Mouse (Mus musculus): ENCODE measurements around the gene Cnksr2. TPM values are rescaled to one million over a fixed set of nuclear protein-coding genes. Genes with fewer than 3 reads are reported as not detected.

Cnksr2 gene
- polyA plus RNA-seq (2015; fragmentation: Nextera tagmentation; extraction: Ambion mirVana), result 0.17 and 0.26 TPM in 2 replicates

DNA sequence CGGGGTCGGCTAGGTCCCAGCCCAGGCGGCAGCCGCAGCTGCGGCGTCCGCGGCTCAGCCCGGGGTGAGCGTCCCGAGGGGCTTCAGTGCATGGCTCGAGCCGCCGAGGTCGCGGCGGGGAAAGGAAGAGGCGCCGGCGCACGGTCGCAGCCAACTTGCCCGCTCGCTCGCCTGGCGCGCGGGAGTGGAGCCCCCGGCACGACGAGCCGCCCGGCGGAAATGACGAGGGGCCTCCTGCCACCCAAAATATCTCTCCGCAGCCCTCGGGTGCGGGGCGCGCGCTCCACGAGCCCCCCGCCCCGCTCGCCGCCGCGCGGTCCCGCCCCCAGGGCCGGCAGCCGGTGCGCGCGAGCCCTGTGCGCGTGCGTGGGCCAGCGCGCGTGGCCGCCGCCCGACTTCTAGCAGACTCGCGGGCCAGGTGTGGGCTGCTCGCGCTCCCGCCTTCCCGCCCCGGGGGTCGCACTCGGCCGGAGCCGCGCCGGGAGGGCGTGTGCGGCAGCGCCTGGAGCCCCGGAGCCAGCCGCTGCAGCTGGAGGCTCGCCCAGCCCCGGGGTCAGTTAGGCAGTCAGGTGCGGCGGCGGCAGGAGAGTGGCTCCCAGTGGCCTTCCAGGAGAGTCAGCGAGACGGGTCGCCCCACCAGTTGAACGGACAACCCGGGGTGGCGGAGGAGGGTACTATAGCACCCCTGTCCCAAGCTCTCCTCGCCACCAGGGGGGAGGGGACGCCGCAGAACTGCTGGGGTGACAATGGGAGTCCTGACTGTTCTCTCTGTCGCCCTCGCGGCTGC is at the start of gene Cnksr2:
Gene Cnksr2 (minus strand): TSS at position 238 of the 787 bp plus-strand sequence.

DNA sequence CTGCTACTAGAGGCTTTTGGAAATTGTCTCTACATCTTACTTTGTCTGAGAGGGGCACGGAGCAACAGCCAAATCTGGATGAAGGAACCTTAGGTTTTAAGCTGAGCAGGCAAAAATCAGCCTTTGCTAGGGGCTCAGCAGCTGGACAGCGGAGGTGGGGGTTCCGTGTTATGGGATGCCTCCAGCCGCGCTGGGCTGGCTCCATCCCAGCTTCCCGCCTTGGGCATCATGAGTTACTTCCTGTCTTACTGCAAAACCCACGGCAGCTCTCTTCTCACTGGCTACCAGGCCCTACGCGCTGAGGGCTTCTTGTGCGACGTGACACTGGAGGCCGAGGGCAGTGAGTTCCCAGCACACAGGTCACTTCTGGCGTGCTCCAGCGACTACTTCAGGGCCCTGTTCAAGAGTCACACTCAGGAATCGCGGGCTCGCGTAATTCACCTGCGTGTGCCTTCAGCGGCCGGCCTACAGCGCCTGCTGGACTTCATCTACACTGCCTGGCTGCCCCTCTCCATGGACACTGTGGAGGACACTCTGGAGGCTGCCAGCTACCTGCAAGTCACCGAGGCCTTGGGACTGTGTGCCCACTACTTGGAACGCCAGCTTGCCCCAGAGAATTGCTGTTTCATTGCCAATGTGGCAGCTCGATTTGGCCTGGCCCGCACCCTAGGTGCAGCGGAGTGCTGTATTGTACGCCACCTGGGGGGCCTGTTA is 224.7 kb downstream of the Cnksr2 start, which contains the start of gene Klhl34:
Gene Klhl34 (plus strand): TSS at position 229 of the 714 bp plus-strand sequence.

Other genes with a start within 250 kb of the Cnksr2 start
- gene Klhl34, start 224.9 kb downstream of the Cnksr2 start, polyA plus RNA-seq (2015; fragmentation: Nextera tagmentation; extraction: Ambion mirVana), result 1.2 and 1.8 TPM in 2 replicates